Mouse (Mus musculus) brain, adult 2 months (tissue): Measurements from ENCODE around the gene Nlgn3.
"Not testable (repeated sequence)": the region's sequence is repeated elsewhere in the genome, so short reads cannot be mapped to it uniquely, and the experiment has no call there.

Source experiments
- DNase-seq: peaks from one replicate; pipeline ENCODE4 v3.0.0; 2011; ENCODE audit warnings: low read depth, low spot score

Nlgn3 gene

GRCm38 (mm10) chrX:101300427-101301030 lies 1.6 kb downstream of the Nlgn3 start:
- DNase-seq, result peak; percentile 70

GRCm38 (mm10) chrX:101301654-101302053 lies 2.7 kb downstream of the Nlgn3 start:
- peak; percentile 57 for DNase-seq

- peak; percentile 71 for DNase-seq
Measured at GRCm38 (mm10) chrX:101304646-101305045, 5.7 kb downstream of the Nlgn3 start.

GRCm38 (mm10) chrX:101309299-101309698 lies 10.3 kb downstream of the Nlgn3 start:
- DNase-seq, result peak; percentile 55

GRCm38 (mm10) chrX:101313625-101314359 lies 14.8 kb downstream of the Nlgn3 start:
- peak; percentile 94 for DNase-seq

GRCm38 (mm10) chrX:101319775-101320174 lies 20.8 kb downstream of the Nlgn3 start:
- DNase-seq, result no peak

GRCm38 (mm10) chrX:101325989-101326899 lies 27.3 kb downstream of the Nlgn3 start:
- DNase-seq, result no peak

GRCm38 (mm10) chrX:101329372-101330028 lies 30.5 kb downstream of the Nlgn3 start:
- peak; percentile 80 for DNase-seq

GRCm38 (mm10) chrX:101332031-101332374 lies 33.0 kb downstream of the Nlgn3 start:
- DNase-seq, result no peak

- peak; percentile 99 for DNase-seq
Measured at GRCm38 (mm10) chrX:101332375-101333211, 33.6 kb downstream of the Nlgn3 start.

GRCm38 (mm10) chrX:101334606-101335005 lies 35.6 kb downstream of the Nlgn3 start:
- no peak for DNase-seq

GRCm38 (mm10) chrX:101338666-101339065 lies 39.7 kb downstream of the Nlgn3 start:
- no peak for DNase-seq

GRCm38 (mm10) chrX:101342837-101343236 lies 43.9 kb downstream of the Nlgn3 start:
- DNase-seq, result not testable (repeated sequence)

GRCm38 (mm10) chrX:101345456-101345855 lies 46.5 kb downstream of the Nlgn3 start:
- no peak for DNase-seq

- peak; percentile 49 for DNase-seq
Measured at GRCm38 (mm10) chrX:101346475-101346874, 47.5 kb downstream of the Nlgn3 start.

GRCm38 (mm10) chrX:101351188-101351587 lies 52.2 kb downstream of the Nlgn3 start:
- peak; percentile 46 for DNase-seq

GRCm38 (mm10) chrX:101358902-101359301 lies 59.9 kb downstream of the Nlgn3 start:
- not testable (repeated sequence) for DNase-seq

GRCm38 (mm10) chrX:101369001-101369400 lies 70.0 kb downstream of the Nlgn3 start:
- DNase-seq, result peak; percentile 43

- no peak for DNase-seq
Measured at GRCm38 (mm10) chrX:101370573-101370972, 71.6 kb downstream of the Nlgn3 start.

GRCm38 (mm10) chrX:101372946-101373345 lies 74.0 kb downstream of the Nlgn3 start:
- DNase-seq, result no peak
